Mouse (Mus musculus): ENCODE results near the gene Il17rc. TPM values are rescaled to one million over a fixed set of nuclear protein-coding genes. Genes with fewer than 3 reads are reported as not detected.

The Il17rc gene
- polyA plus RNA-seq, 1 experiment: 3.7 TPM

GRCm38 (mm10) chr6:113440686-113441085, 30.5 kb upstream of the Il17rc start:
- TF ChIP-seq CTCF (IDR thresholded peaks at IDR 0.05; ENCODE audit: control insufficient read depth, insufficient read depth, insufficient replicate concordance, low read depth, low read length): no peak
- no peak overlapping the region for H3K27ac ChIP-seq (ENCODE audit: control insufficient read depth, insufficient read depth, low read depth, low read length)
- H3K4me1 ChIP-seq (ENCODE audit: control insufficient read depth, insufficient read depth, low read length): peaks cover 6% of the 10 kb centered on the region
- no peak overlapping the region for H3K4me3 ChIP-seq (ENCODE audit: control insufficient read depth, low read depth, low read length)
- H3K36me3 ChIP-seq (ENCODE audit: control insufficient read depth, insufficient read depth, low read length): no peaks in the 10 kb centered on the region
- no peaks in the 10 kb centered on the region for H3K27me3 ChIP-seq (ENCODE audit: control insufficient read depth, insufficient read depth, low read length)

DNA sequence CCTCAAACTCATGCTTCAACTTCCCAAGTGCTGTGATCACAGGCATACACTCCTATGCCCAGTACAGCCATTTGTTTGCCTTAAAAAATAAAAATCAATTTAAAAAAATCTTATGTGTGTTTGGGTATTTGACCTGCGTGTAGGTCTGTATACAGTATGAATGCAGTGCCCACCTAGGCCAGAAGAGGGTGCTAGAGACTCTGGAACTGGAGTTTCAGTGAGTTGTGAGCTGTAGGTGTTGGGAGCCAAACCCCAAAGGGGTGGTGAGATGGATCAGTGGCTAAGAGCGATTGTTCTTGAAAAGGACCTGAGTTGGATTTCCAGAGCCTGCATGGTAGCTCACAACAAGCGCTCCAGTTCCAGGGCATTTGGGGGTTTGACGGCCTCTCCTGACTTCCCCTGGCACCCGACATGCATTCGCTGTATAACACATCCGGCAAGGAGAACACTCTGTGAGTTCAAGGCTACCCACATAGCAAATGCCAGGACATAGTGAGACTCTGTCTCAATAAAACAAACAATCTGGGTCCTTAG, 30.0 kb upstream of the Il17rc start:
- Histone ChIP-seq H3K27me3 (ENCODE audit: control insufficient read depth, insufficient read depth, low read length) (no peaks in the 10 kb centered on the region), H3K4me3 (ENCODE audit: control insufficient read depth, low read depth, low read length) (no peak overlapping the region), H3K27ac (ENCODE audit: control insufficient read depth, insufficient read depth, low read depth, low read length) (no peak overlapping the region), H3K36me3 (ENCODE audit: control insufficient read depth, insufficient read depth, low read length) (no peaks in the 10 kb centered on the region), H3K4me1 (ENCODE audit: control insufficient read depth, insufficient read depth, low read length) (peaks cover 6% of the 10 kb centered on the region)
- TF ChIP-seq CTCF (IDR thresholded peaks at IDR 0.05; ENCODE audit: control insufficient read depth, insufficient read depth, insufficient replicate concordance, low read depth, low read length) (peak; percentile 49; the same call in 1 of the 2 replicates), POLR2A (IDR thresholded peaks at IDR 0.05; ENCODE audit: control insufficient read depth, low read depth, low read length) (no peak)

DNA sequence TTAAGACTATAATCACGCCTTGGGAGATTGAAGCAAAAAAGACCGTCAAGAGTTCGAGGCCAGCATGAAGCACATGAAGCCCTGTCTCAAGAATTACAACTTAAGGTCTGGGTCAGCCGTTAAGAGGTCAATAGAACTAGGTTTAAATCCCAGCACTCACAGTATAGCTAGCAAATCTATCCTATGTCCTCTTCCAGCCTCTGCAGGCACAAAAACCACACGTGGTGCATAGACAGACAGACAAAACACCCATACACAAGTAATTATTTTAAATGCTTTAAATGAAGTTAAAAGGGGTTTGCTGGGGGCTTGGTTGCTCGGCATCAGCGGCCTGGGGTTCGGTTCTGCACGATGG, 29.2 kb upstream of the Il17rc start:
- no peaks in the 10 kb centered on the region for H3K27me3 ChIP-seq (ENCODE audit: control insufficient read depth, insufficient read depth, low read length)
- no peaks in the 10 kb centered on the region for H3K36me3 ChIP-seq (ENCODE audit: control insufficient read depth, insufficient read depth, low read length)
- peak overlapping the region; percentile 51 for H3K27ac ChIP-seq (ENCODE audit: control insufficient read depth, insufficient read depth, low read depth, low read length)
- TF ChIP-seq POLR2A (IDR thresholded peaks at IDR 0.05; ENCODE audit: control insufficient read depth, low read depth, low read length) (no peak), CTCF (IDR thresholded peaks at IDR 0.05; ENCODE audit: control insufficient read depth, insufficient read depth, insufficient replicate concordance, low read depth, low read length) (no peak)
- peak overlapping the region; percentile 100 for H3K4me3 ChIP-seq (ENCODE audit: control insufficient read depth, low read depth, low read length)
- peaks cover 6% of the 10 kb centered on the region for H3K4me1 ChIP-seq (ENCODE audit: control insufficient read depth, insufficient read depth, low read length)

- TF ChIP-seq POLR2A (IDR thresholded peaks at IDR 0.05; ENCODE audit: control insufficient read depth, low read depth, low read length): peak; percentile 80
- no peak for TF ChIP-seq CTCF (IDR thresholded peaks at IDR 0.05; ENCODE audit: control insufficient read depth, insufficient read depth, insufficient replicate concordance, low read depth, low read length)
- no peaks in the 10 kb centered on the region for H3K36me3 ChIP-seq (ENCODE audit: control insufficient read depth, insufficient read depth, low read length)
- peaks cover 6% of the 10 kb centered on the region for H3K4me1 ChIP-seq (ENCODE audit: control insufficient read depth, insufficient read depth, low read length)
- peak within 1 kb of the TSS; percentile 93 for H3K27ac ChIP-seq (ENCODE audit: control insufficient read depth, insufficient read depth, low read depth, low read length)
- H3K27me3 ChIP-seq (ENCODE audit: control insufficient read depth, insufficient read depth, low read length): no peaks in the 10 kb centered on the region
- peak within 1 kb of the TSS; percentile 100 for H3K4me3 ChIP-seq (ENCODE audit: control insufficient read depth, low read depth, low read length)
These were observed 28.7 kb upstream of the Il17rc start, which contains the start of gene Jagn1 for GRCm38 (mm10) chr6:113442442-113443090. Gene Jagn1 (plus strand): TSS chr6:113442569.

DNA sequence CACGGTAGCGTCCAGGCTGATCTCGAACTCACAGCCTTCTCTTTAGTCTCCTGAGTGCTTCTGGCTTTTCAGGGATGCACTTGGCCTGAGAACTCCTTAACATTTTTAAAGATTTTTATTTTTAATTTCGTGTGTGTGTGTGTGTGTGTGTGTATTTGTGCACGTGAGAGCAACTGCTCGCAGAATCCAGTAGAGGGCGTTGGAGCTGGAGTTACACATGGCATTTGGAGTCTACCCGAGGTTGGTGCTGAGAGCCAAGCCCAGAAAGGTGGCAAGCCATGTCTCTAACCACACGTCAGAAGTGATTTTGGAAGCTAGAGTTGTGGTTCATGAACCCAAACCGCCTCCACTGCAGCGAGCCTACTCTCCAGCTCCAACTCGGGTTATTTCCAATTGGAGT, 28.1 kb upstream of the Il17rc start:
- TF ChIP-seq CTCF (IDR thresholded peaks at IDR 0.05; ENCODE audit: control insufficient read depth, insufficient read depth, insufficient replicate concordance, low read depth, low read length) (peak; percentile 15; the same call in 1 of the 2 replicates), POLR2A (IDR thresholded peaks at IDR 0.05; ENCODE audit: control insufficient read depth, low read depth, low read length) (no peak)
- H3K27ac ChIP-seq (ENCODE audit: control insufficient read depth, insufficient read depth, low read depth, low read length): peak overlapping the region; percentile 93
- H3K4me3 ChIP-seq (ENCODE audit: control insufficient read depth, low read depth, low read length): peak overlapping the region; percentile 100
- peaks cover under 1% of the 10 kb centered on the region; the same call in 1 of the 2 replicates for H3K36me3 ChIP-seq (ENCODE audit: control insufficient read depth, insufficient read depth, low read length)
- no peaks in the 10 kb centered on the region for H3K27me3 ChIP-seq (ENCODE audit: control insufficient read depth, insufficient read depth, low read length)
- peaks cover 6% of the 10 kb centered on the region for H3K4me1 ChIP-seq (ENCODE audit: control insufficient read depth, insufficient read depth, low read length)

DNA sequence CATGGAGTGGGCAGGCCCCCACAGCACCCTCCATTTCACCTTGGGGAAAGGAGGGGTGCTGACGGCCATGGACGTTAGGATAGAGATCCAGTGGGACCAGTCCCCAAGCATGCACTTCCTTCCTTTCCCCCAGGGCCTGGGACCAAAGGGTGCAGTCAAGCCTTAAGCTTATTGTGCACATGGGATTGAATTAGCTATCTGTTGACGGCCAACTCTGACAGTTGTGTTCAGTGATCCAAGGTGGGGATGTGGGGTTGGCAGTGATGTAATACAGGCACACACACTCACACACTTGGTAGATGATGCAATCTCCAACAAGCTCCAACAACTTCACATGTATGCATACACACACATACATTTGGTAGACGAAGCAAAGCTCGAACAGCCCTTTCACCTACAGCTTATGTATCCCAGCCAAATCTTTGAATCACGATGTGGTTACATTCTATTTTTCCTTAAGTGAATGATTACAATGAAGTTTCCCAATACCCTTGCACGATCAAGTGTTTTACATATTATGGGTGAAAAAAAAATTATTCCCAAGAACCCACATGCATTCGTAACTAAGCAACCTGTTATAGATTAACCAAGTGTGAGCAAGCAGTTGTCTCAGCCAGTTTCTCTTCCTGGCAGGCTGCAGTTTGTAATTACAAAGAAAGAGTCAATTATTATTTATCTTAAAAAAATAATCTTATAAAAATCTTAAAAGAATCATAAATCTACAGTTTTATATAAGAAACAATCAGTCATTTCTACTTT, 26.8 kb upstream of the Il17rc start:
- no peaks in the 10 kb centered on the region for H3K27me3 ChIP-seq (ENCODE audit: control insufficient read depth, insufficient read depth, low read length)
- peaks cover 1% of the 10 kb centered on the region; the same call in 1 of the 2 replicates for H3K36me3 ChIP-seq (ENCODE audit: control insufficient read depth, insufficient read depth, low read length)
- H3K27ac ChIP-seq (ENCODE audit: control insufficient read depth, insufficient read depth, low read depth, low read length): no peak overlapping the region
- TF ChIP-seq CTCF (IDR thresholded peaks at IDR 0.05; ENCODE audit: control insufficient read depth, insufficient read depth, insufficient replicate concordance, low read depth, low read length): no peak
- no peak for TF ChIP-seq POLR2A (IDR thresholded peaks at IDR 0.05; ENCODE audit: control insufficient read depth, low read depth, low read length)
- H3K4me3 ChIP-seq (ENCODE audit: control insufficient read depth, low read depth, low read length): no peak overlapping the region
- peaks cover 6% of the 10 kb centered on the region for H3K4me1 ChIP-seq (ENCODE audit: control insufficient read depth, insufficient read depth, low read length)

DNA sequence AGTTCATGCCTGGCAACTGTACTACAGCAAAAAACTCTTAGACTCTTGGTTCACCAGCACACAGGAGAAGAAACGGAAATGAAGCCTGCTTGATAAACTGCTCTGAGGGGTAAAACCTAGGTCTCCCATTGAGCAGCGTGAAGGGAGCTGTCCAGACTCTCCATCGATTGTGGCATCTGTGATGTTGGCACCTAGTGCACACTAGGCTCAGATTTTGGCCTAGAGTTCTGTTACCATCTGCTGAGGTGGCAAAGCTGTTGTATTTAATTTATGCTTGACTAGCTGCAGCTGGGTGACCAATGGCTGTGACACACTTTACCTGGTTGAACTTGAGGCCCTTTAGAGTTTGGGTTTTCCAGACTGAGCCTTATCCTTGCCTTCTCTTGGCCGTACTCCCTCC, 23.6 kb upstream of the Il17rc start:
- Histone ChIP-seq H3K36me3 (ENCODE audit: control insufficient read depth, insufficient read depth, low read length) (peaks cover 1% of the 10 kb centered on the region; the same call in 1 of the 2 replicates), H3K4me1 (ENCODE audit: control insufficient read depth, insufficient read depth, low read length) (peaks cover 6% of the 10 kb centered on the region), H3K27ac (ENCODE audit: control insufficient read depth, insufficient read depth, low read depth, low read length) (no peak overlapping the region), H3K27me3 (ENCODE audit: control insufficient read depth, insufficient read depth, low read length) (no peaks in the 10 kb centered on the region), H3K4me3 (ENCODE audit: control insufficient read depth, low read depth, low read length) (no peak overlapping the region)
- TF ChIP-seq POLR2A (IDR thresholded peaks at IDR 0.05; ENCODE audit: control insufficient read depth, low read depth, low read length): no peak
- no peak for TF ChIP-seq CTCF (IDR thresholded peaks at IDR 0.05; ENCODE audit: control insufficient read depth, insufficient read depth, insufficient replicate concordance, low read depth, low read length)

Measured in testis, adult 2 months (tissue).